Mouse (Mus musculus) intestine, embryonic 14.5 days (tissue): ENCODE measurements around the gene Cct5. TPM values are rescaled to one million over a fixed set of nuclear protein-coding genes. Genes with fewer than 3 reads are reported as not detected.

Experiments used
- ATAC-seq: fragments of 200-750 bp; cut with Nextera tagmentation; replicated peaks from 2 replicates; pipeline ENCODE4 v1.8.0; 2017; ENCODE audit warnings: low read depth, moderate number of reproducible peaks, moderate TSS enrichment, moderate library complexity; ENCODE audit not compliant: low FRiP score, low TSS enrichment
- DNase-seq: peaks from one replicate; pipeline ENCODE4 v3.0.0-alpha.2; 2018; ENCODE audit warnings: low spot score
- H3K27ac ChIP-seq: fragments of 300-500 bp; sonication (generic); 2 replicates; pipeline ENCODE4 v1.5.1; 2014; ENCODE audit warnings: low read depth, mild to moderate bottlenecking, control low read depth
- H3K27me3 ChIP-seq: fragments of 300-500 bp; sonication (generic); replicated peaks from 2 replicates; pipeline ENCODE4 v1.6.1; 2014; ENCODE audit warnings: low read length, control low read depth; ENCODE audit not compliant: control insufficient read depth, insufficient read depth
- H3K36me3 ChIP-seq: fragments of 300-500 bp; sonication (generic); 2 replicates; pipeline ENCODE4 v1.6.1; 2014; ENCODE audit warnings: low read length, control low read depth; ENCODE audit not compliant: control insufficient read depth, insufficient read depth
- H3K4me1 ChIP-seq: fragments of 300-500 bp; sonication (generic); replicated peaks from 2 replicates; pipeline ENCODE4 v1.6.1; 2014; ENCODE audit warnings: low read length, control low read depth, mixed read lengths; ENCODE audit not compliant: control insufficient read depth, insufficient read depth
- H3K4me2 ChIP-seq: fragments of 300-500 bp; sonication (generic); 2 replicates; pipeline ENCODE4 v1.6.1; 2014; ENCODE audit warnings: low read length
- H3K4me3 ChIP-seq: fragments of 300-500 bp; sonication (generic); 2 replicates; pipeline ENCODE4 v1.5.1; 2014; ENCODE audit warnings: low read depth, low read length, control low read depth, mixed read lengths
- H3K9ac ChIP-seq: fragments of 300-500 bp; sonication (generic); 2 replicates; pipeline ENCODE4 v1.6.1; 2014; ENCODE audit warnings: mild to moderate bottlenecking, low read length
- H3K9me3 ChIP-seq: fragments of 300-500 bp; sonication (generic); 2 replicates; pipeline ENCODE4 v1.6.1; 2016; ENCODE audit warnings: low read length, control low read depth; ENCODE audit not compliant: control insufficient read depth
- WGBS: fragments of 180-500 bp; shearing (Covaris S2); extraction: QIAGEN DNeasy Blood & Tissue Kit; methylation state at CpG from one replicate; pipeline ENCODE4 v1.1.7; 2014; 5-methylcytosine and 5-hydroxymethylcytosine counted together
- polyA plus RNA-seq: library from polyadenylated mRNA; unstranded; fragments of >200 nt; fragmentation: Nextera tagmentation; extraction: Ambion mirVana; gene quantifications from 2 replicates; pipeline ENCODE4 v1.2.1, GENCODE M21; 2014

Cct5 gene
- 599 and 621 TPM in 2 replicates for polyA plus RNA-seq

GRCm38 (mm10) chr15:31601646-31602374 lies at the start of gene Cct5, which contains the start of gene Fam173b:
Gene Cct5 (minus strand): TSS chr15:31601804.
Gene Fam173b (plus strand): TSS chr15:31601852.
- Histone ChIP-seq H3K27me3 (no peaks in the 10 kb centered on the region), H3K36me3 (peaks cover 16% of the 10 kb centered on the region), H3K4me2 (peak within 1 kb of the TSS; percentile 100), H3K27ac (peak within 1 kb of the TSS; percentile 78), H3K9ac (peak within 1 kb of the TSS; percentile 96), H3K9me3 (no peaks in the 10 kb centered on the region), H3K4me1 (peaks cover 20% of the 10 kb centered on the region), H3K4me3 (peak within 1 kb of the TSS; percentile 99)
- DNase-seq (peak; percentile 100), ATAC-seq (peak; percentile 91)
- WGBS: under 1% methylated on average over 63 of the region's 63 CpGs

DNA sequence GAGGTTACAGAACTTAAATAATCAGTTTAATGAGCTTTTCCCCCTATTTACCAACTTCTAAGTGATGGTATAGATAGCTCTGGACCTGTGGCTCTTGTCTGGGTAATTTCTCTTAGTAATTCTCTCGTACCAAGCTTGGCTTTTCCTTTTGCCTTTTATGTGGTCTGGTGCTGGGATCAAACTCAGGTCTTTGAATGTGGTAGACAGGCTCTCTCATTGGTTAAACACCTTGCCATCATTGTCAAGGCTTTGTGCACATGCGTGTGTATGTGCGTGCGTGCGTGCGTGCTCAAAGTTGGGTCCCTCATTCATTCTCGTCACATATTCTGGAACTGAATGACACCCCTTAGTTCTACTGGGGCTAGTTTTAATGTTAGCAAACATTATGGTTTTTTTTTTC lies 49.2 kb upstream of the Cct5 start:
- no peak overlapping the region for H3K4me2 ChIP-seq
- 94% methylated on average over 7 of the region's 7 CpGs for WGBS
- H3K36me3 ChIP-seq: no peaks in the 10 kb centered on the region
- H3K9ac ChIP-seq: no peak overlapping the region
- DNase-seq (no peak), ATAC-seq (no peak)
- H3K9me3 ChIP-seq: no peaks in the 10 kb centered on the region
- no peaks in the 10 kb centered on the region for H3K27me3 ChIP-seq
- peaks cover 5% of the 10 kb centered on the region; the same call in 1 of the 2 replicates for H3K4me1 ChIP-seq
- no peak overlapping the region for H3K4me3 ChIP-seq
- H3K27ac ChIP-seq: no peak overlapping the region

GRCm38 (mm10) chr15:31649691-31650090 lies 48.1 kb upstream of the Cct5 start:
- DNase-seq (no peak), ATAC-seq (no peak)
- peaks cover 5% of the 10 kb centered on the region; the same call in 1 of the 2 replicates for H3K4me1 ChIP-seq
- H3K27me3 ChIP-seq: no peaks in the 10 kb centered on the region
- H3K36me3 ChIP-seq: no peaks in the 10 kb centered on the region
- no peak overlapping the region for H3K27ac ChIP-seq
- H3K9me3 ChIP-seq: no peaks in the 10 kb centered on the region
- no peak overlapping the region for H3K9ac ChIP-seq
- H3K4me3 ChIP-seq: no peak overlapping the region
- 90% methylated on average over 12 of the region's 12 CpGs for WGBS
- H3K4me2 ChIP-seq: no peak overlapping the region

GRCm38 (mm10) chr15:31647851-31648569 lies 46.4 kb upstream of the Cct5 start:
- Histone ChIP-seq H3K27me3 (no peaks in the 10 kb centered on the region), H3K4me2 (no peak overlapping the region), H3K36me3 (no peaks in the 10 kb centered on the region), H3K9ac (no peak overlapping the region), H3K4me3 (no peak overlapping the region), H3K9me3 (no peaks in the 10 kb centered on the region), H3K27ac (peak overlapping the region; percentile 22; the same call in 1 of the 2 replicates), H3K4me1 (peaks cover 5% of the 10 kb centered on the region; the same call in 1 of the 2 replicates)
- ATAC-seq: no peak
- 56% methylated on average over 8 of the region's 8 CpGs for WGBS
- no peak for DNase-seq

DNA sequence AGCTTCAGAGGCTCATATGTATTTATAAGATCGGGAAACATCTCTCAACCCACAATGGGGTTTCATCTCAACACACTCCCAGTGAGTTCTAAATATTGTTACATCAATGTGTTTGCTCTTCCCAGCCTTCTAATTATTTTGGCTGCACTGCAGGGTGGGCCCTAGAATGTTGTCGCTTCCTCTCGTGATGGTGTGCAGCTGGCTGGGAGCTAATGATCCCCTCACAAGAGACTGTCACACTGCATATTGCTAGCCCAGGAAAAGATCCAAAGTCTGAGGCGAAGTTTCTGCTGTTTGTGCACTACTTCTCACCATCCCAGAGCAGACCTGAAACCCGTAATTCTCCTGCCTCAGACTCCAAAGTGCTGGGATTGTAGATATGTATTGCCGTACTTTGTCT lies 45.6 kb upstream of the Cct5 start:
- Histone ChIP-seq H3K4me2 (no peak overlapping the region), H3K4me3 (no peak overlapping the region), H3K9me3 (no peaks in the 10 kb centered on the region), H3K27me3 (no peaks in the 10 kb centered on the region), H3K36me3 (no peaks in the 10 kb centered on the region), H3K27ac (no peak overlapping the region), H3K4me1 (peaks cover 5% of the 10 kb centered on the region; the same call in 1 of the 2 replicates), H3K9ac (no peak overlapping the region)
- DNase-seq (no peak), ATAC-seq (no peak)
- WGBS: 78% methylated on average over 6 of the region's 6 CpGs

- no peak for ATAC-seq
- Histone ChIP-seq H3K4me3 (no peak overlapping the region), H3K36me3 (no peaks in the 10 kb centered on the region), H3K4me2 (no peak overlapping the region), H3K9ac (no peak overlapping the region), H3K27ac (no peak overlapping the region), H3K4me1 (no peaks in the 10 kb centered on the region), H3K9me3 (no peaks in the 10 kb centered on the region), H3K27me3 (no peaks in the 10 kb centered on the region)
- DNase-seq: no peak
- 88% methylated on average over 9 of the region's 9 CpGs for WGBS
These were observed 34.5 kb upstream of the Cct5 start for GRCm38 (mm10) chr15:31636091-31636595.

- ATAC-seq: no peak
- Histone ChIP-seq H3K36me3 (no peaks in the 10 kb centered on the region), H3K9ac (no peak overlapping the region), H3K27ac (no peak overlapping the region), H3K4me3 (no peak overlapping the region), H3K4me1 (no peaks in the 10 kb centered on the region), H3K4me2 (no peak overlapping the region), H3K9me3 (no peaks in the 10 kb centered on the region), H3K27me3 (no peaks in the 10 kb centered on the region)
- WGBS: 79% methylated on average over 6 of the region's 6 CpGs
- no peak for DNase-seq
These were observed 33.0 kb upstream of the Cct5 start for GRCm38 (mm10) chr15:31634582-31634981.

GRCm38 (mm10) chr15:31632478-31632877 lies 30.9 kb upstream of the Cct5 start:
- DNase-seq (no peak), ATAC-seq (no peak)
- Histone ChIP-seq H3K27me3 (no peaks in the 10 kb centered on the region), H3K4me1 (peaks cover 4% of the 10 kb centered on the region; the same call in 1 of the 2 replicates), H3K9ac (no peak overlapping the region), H3K4me3 (no peak overlapping the region), H3K4me2 (no peak overlapping the region), H3K36me3 (no peaks in the 10 kb centered on the region), H3K9me3 (no peaks in the 10 kb centered on the region), H3K27ac (no peak overlapping the region)
- 66% methylated on average over 4 of the region's 4 CpGs for WGBS
